Mouse (Mus musculus) R1 (cell line): ENCODE results near the gene Tmprss9.

Experiments used
- DNase-seq: peaks from one replicate; pipeline ENCODE4 v3.0.0-alpha.2; 2018; ENCODE audit warnings: low read depth, low spot score

Tmprss9 gene

DNA sequence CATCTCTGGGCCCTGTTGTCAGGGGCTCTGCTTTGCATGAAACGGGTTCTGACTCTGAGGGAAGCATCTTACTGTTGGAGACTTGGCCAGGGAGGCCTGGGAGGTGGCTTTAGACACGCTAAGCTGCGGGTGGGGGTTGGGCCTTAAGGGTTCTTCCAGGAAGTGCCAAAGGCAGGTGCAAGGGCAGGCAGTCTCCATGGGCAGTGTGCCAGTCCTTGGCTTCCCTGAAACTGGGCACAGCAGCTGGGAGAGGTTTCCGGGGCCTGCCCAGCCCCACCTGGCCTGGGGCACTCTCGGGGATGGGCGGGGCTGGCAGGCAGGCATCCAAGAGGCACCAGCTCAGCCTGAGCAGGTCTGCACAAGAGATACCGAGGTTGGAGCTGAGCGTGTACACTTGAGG is 66.0 kb downstream of the Tmprss9 start:
- no peak for DNase-seq

DNA sequence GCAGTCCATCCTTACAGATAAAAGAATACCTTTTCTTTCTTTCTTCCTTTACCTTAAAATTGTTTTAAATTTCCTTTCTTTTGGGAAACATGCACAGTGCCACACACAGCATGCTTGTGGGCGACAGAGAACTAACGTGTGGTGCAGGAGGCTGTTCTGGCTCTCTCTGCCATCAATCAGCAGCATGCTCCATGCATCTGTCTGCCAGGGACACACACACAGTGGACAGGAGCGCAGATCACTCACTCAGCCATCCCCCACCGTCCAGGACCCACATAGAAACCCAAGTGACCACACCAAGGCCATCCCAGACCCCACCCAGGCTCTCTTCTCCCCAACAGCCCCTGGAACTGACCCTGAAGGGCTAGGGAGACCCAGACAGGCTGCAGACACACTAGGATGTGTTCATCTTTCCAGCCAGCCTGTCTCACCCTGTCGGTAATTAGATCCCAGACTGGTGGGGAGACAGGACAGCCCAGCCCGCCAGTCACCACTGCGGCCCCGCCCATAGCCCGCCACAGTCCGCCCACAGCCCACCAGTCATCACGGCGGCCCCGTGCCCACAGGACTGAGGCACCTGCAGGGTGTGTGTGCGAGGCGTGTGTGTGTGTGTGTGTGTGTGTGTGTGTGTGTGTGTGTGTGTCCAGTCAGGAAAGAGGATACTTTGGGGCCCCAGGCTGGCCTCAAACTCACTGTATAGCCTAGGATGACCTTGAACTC is 67.3 kb downstream of the Tmprss9 start:
- no peak for DNase-seq

DNA sequence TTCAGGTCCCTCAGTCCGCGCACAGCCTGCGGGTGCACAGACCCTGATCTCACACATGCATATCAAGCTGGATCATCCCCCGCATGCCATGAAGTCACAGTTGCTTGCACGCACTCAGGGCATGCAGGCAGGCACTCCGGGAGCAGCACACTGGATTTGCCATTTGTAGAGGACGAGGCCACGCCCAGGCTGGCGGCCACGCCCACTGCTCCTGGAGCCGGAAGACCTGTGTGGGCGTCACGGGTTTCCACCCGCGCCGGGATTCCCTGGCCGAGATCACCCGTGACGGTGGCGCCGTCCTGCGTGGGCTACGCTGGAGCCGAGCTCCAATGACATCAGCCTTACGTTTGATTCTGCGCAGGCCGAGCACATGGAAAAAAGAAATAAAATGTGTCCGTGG is 68.0 kb downstream of the Tmprss9 start:
- DNase-seq = peak; percentile 97

DNA sequence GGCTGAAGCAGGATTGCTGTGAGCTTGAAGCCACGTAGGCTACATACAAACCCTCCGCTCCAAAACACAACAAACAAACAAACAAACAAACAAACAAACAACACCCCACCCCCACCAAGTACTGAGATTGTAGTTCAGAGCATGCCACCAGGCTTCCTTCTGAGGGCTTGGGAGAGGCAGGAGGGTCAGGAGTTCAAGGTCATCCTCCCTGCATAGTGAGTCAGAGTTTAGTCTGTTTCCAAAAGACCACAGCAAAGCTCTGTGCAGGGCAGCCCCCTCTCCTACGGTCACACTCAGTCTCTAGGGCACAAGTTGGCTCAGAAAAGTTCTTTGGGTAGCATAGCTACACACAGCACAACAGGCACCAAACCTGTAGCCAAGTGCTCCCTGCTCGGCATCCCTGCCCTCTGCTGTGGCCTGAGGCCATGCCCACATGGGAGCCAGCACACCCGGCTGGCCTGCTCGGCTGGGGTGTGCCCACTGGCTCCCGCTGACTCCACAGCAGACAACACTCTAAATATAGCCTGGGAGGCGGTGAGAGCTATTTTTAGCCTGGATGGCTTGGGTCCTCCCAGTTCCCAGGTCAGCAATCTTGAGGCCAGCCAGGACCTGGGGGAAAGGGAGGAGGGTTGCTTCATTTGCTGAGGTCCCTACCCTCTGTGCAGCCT is 68.8 kb downstream of the Tmprss9 start:
- peak; percentile 97 for DNase-seq

DNA sequence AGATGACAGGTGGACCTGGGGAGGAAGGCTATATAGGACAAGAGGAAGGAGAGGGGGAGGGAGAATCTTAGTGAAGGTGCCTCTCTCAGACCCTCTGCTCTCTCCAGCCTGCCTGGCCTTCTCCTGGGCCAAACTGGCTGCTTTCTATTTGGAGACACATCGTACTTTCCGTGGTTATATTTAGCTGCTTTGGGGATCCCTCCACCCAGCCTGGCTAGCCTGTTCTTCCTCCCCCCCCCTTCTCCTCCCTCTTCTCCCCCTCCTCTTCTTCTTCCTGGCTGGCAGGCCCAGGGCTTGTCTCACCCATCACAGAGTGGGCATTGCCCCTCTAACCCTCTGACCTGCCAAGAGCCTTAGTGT is 69.3 kb downstream of the Tmprss9 start:
- DNase-seq = no peak

DNA sequence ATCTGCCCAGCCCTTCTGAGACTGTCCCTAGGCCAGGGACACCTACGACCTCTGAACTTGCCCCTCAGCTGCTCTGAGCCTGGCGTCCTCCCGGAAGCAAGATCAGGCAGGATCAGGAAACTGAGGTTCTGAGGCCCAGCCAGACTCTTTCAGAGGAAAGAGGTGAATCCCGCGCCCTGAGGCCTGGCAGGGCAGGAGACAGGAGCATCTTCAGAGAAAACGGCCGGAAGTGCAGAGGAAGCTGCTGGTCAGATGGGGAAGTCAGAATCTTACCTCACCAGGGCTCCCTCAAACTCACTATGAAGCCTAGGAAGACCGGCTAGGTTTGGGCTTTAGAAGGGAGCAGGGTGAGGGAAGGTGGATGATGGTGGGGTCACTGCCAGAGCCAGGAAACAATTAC is 71.3 kb downstream of the Tmprss9 start:
- no peak for DNase-seq

DNA sequence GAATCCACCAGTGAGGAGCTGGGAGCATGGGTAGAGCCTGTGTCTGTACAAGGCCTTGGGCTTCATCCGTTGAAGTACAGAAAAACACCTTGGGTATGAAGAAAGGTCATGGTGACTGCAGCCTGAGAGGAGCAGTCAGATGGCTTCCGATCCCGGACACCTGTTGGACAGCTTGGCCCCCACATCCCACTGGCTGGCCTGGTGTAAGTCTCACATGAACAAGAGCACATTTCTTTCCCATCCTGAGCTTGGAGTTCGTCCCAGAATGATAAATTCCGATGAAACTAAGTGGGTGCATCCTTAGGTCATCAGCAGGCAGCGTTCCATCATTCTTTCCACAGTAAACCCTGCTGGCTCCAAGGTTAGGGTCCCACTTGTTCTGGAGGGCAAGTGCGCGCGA is 72.1 kb downstream of the Tmprss9 start:
- DNase-seq = no peak

DNA sequence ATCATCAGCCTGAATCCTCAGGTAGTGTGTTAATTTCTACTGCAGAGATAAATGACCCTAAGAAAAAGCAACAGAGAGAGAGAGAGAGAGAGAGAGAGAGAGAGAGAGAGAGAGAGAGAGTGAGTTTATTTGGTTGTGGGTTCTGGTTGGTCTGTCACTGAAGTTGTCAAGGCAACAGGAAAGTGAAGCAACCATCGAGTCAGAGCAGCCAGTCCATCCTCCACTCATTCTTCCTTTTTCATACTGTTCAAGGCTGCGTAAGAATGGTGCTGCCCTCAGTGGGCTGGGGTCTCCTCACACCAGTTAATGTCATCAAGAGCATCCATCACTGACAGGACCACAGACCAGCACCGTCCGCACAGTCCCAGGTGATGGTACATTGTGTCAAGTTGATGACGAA is 72.6 kb downstream of the Tmprss9 start:
- no peak for DNase-seq

DNA sequence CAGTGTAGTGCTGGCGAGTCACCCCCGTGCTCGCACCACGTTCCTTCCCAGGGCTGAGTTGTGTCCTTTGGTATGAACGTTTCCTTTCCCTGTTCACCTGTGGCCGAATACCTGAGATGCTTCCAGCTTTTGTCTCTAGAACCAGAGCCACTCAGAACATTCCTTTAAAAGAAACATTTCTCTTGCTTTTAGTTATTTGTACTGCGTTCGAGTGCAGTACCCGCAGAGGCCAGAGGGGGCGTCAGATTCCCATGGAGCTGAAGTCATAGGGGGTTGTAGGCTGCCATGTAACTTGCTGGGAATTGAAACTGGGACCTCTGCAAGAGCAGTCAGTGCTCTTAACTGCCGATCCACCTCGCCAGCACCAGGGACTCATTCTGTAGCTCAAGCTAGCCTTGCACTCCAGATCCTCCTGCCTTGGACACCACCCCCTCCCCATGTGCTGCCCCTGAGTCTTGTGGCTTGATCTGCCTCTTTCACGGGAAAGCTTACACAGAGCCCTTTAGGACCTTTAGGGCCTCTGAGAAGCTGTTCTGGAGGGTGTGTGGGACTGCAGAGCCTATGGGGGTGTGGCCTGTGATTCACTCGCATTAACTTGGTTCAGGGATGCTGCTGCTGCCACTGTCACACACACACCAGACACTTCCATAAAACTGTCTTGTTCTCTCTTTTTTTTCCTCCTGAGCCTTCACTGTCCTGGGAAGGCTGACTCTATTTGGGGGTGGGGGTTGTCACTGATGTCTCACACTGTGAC is 75.2 kb downstream of the Tmprss9 start:
- peak; percentile 84 for DNase-seq

DNA sequence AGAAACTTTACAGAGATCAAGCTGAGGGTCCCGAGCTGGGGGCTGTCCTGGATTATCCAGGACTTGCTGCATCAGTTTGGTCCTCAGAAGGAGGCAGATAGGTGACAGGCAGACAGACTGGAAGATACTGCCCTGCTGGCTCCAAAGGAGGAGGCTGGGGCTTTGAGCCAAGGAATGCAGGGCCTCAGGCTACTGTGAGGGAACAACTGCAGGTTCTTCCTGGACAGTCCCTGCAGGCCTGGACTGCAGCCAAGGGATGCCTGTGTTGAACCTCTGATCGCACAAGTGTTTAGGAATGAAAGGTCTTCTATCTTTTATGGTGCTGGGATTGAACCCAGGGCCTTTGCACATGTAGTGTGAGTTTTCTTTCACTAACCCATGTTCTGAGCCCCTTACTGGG is 76.2 kb downstream of the Tmprss9 start:
- DNase-seq = no peak

DNA sequence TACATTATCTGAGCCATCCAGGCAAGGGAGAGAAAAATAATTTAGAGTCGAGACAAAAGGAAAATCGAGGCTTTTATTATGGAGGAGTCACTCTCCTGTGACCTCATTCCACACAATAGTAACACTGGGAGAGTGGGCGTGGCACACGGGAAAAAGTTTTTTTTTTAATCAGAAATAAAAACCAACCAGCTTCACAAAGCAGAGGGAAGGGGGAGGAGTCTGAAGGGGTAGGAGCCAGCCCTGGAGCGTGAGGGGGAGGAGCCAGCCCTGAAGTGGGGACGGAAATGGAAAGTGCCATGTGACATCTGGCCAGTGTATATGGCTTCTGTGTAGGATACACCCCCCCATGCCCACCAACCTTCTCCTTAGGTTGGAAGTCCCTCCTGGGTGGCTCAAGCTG is 76.9 kb downstream of the Tmprss9 start:
- DNase-seq = peak; percentile 86

DNA sequence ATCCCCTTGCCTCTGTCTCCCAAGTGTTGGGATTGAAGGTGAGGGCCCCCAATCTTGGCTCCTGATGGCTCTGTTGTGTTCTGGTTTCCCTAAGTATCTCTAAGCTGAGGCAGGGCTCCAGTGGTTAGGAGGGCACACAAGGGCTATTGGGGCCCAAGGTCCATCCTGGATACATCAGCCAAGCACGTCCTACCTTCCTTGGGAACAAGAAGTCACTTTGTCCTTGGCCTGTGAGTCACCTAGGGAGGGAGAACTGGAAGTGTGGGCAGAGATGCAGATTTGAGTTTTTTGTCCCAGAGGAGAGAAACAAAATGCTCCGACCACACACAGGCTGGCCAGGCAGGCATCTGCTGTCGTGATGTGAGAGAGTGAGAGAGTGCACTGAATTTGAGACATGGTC is 77.4 kb downstream of the Tmprss9 start:
- no peak for DNase-seq
